Mouse (Mus musculus) spleen, adult 2 months (tissue): ENCODE measurements around the gene Serinc3. TPM values are rescaled to one million over a fixed set of nuclear protein-coding genes. Genes with fewer than 3 reads are reported as not detected.

ENCODE experiments used
- DNase-seq, 2 experiments: peaks; one replicate each; pipeline versions ENCODE4 v3.0.0 to v3.0.0-alpha.2; 2012 to 2021; ENCODE audit warnings: low spot score in 2 of 2, low read depth in 1 of 2
- H3K27ac ChIP-seq: fragments of 200-500 bp; 2 replicates; pipeline ENCODE4 v1.5.1; 2012; ENCODE audit warnings: low read length, inconsistent platforms; ENCODE audit not compliant: insufficient read depth
- H3K27me3 ChIP-seq: fragments of 200-500 bp; 2 replicates; pipeline ENCODE4 v1.6.1; 2012; ENCODE audit warnings: mild to moderate bottlenecking, moderate library complexity, low read length, inconsistent platforms; ENCODE audit not compliant: control insufficient read depth, insufficient read depth
- H3K36me3 ChIP-seq: fragments of 200-500 bp; 2 replicates; pipeline ENCODE4 v1.6.1; 2012; ENCODE audit warnings: mild to moderate bottlenecking, low read length, inconsistent platforms; ENCODE audit not compliant: control insufficient read depth, insufficient read depth
- H3K4me1 ChIP-seq: fragments of 200-500 bp; 2 replicates; pipeline ENCODE4 v1.6.1; 2011; ENCODE audit warnings: inconsistent platforms; ENCODE audit not compliant: control insufficient read depth, insufficient read depth, insufficient read length
- H3K4me3 ChIP-seq: fragments of 200-500 bp; 2 replicates; pipeline ENCODE4 v1.5.1; 2011; ENCODE audit warnings: mild to moderate bottlenecking, inconsistent platforms; ENCODE audit not compliant: insufficient read depth, insufficient read length; ENCODE audit errors: extremely low read depth
- CTCF ChIP-seq: fragments of 200-500 bp; IDR thresholded peaks from 2 replicates; pipeline ENCODE4 v1.5.1; 2011; ENCODE audit warnings: mild to moderate bottlenecking, inconsistent platforms; ENCODE audit not compliant: insufficient read depth, insufficient read length, insufficient replicate concordance; ENCODE audit errors: extremely low read depth
- POLR2A ChIP-seq: fragments of 200-500 bp; IDR thresholded peaks from 2 replicates; pipeline ENCODE4 v1.6.1; 2011; ENCODE audit warnings: low read depth, low read length, inconsistent platforms
- WGBS: fragments of 180-500 bp; shearing (Covaris S2); methylation state at CpG from one replicate; pipeline ENCODE4 v1.1.7; 2018; 5-methylcytosine and 5-hydroxymethylcytosine counted together
- polyA plus RNA-seq: library from polyadenylated mRNA; depleted of rRNA; stranded (reverse); fragments of >200 nt; gene quantifications from 2 replicates; pipeline ENCODE4 v1.2.3, GENCODE M21; 2012

Serinc3 gene
- polyA plus RNA-seq, 1 experiment: 443 TPM

DNA sequence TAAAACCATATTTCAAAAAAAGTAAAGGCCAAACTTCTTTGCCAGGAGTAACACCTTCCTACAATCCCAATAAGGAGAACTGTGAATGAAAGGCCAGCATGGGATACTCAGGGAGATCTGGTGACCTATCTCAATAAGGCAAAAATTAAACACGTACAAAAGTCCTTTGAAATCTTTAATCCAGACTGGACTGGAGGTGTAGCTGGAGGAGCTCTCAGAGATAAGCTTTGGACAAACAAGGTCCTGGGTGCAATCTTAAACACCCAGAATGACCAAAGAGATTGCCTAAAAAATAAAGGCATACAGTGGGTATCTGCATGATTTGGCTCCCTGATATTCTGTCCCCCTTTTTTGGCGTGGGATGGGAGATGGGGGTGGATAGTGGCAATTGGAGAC, 1.4 kb downstream of the Serinc3 start:
- peak overlapping the region; percentile 100 for H3K27ac ChIP-seq
- peaks cover 16% of the 10 kb centered on the region for H3K4me1 ChIP-seq
- peak overlapping the region; percentile 94 for H3K4me3 ChIP-seq
- no peak for TF ChIP-seq CTCF
- TF ChIP-seq POLR2A: no peak; the same call in 1 of the 2 replicates
- DNase-seq: no peak
- H3K36me3 ChIP-seq: peaks cover 24% of the 10 kb centered on the region
- no peaks in the 10 kb centered on the region for H3K27me3 ChIP-seq
- WGBS: 1% methylated on average over 2 of the region's 2 CpGs

GRCm38 (mm10) chr2:163642685-163643575, 2.0 kb downstream of the Serinc3 start:
- Histone ChIP-seq H3K27ac (peak overlapping the region; percentile 100), H3K4me3 (peak overlapping the region; percentile 94), H3K4me1 (peaks cover 18% of the 10 kb centered on the region), H3K36me3 (peaks cover 27% of the 10 kb centered on the region), H3K27me3 (no peaks in the 10 kb centered on the region)
- 4% methylated on average over 30 of the region's 30 CpGs for whole genome bisulfite sequencing
- TF ChIP-seq CTCF: no peak
- TF ChIP-seq POLR2A: peak; percentile 84
- DNase-seq: peak; percentile 78 to 92

- DNase-seq: no peak
- Histone ChIP-seq H3K27me3 (no peaks in the 10 kb centered on the region), H3K27ac (peak overlapping the region; percentile 91), H3K36me3 (peaks cover 35% of the 10 kb centered on the region), H3K4me3 (peak overlapping the region; percentile 24; the same call in 1 of the 2 replicates), H3K4me1 (peaks cover 20% of the 10 kb centered on the region)
- TF ChIP-seq POLR2A: no peak
- whole genome bisulfite sequencing: 23% methylated on average over 3 of the region's 3 CpGs
These were observed 3.2 kb downstream of the Serinc3 start for GRCm38 (mm10) chr2:163641681-163642080.

DNA sequence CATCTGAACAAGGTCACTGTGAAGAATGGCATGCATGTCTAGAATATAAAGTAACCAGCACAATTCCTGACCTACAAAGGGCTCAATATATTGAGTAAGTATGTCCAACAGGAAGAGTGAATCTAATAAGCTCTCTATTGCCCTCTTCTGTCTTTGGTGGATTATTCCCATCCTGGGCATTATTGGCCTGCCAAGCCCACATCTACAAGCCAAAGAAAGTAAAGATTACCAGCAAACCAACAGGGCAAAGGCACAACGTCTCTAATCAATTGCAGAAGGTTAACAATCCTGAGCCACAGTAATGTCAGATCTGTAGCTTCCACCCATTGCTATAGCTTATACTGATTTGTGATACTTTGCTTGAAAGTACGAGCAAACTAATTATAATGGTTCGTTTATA, 4.4 kb downstream of the Serinc3 start:
- no peak for DNase-seq
- Histone ChIP-seq H3K27me3 (no peaks in the 10 kb centered on the region), H3K36me3 (peaks cover 42% of the 10 kb centered on the region), H3K4me1 (peaks cover 19% of the 10 kb centered on the region), H3K27ac (peak overlapping the region; percentile 91), H3K4me3 (peak overlapping the region; percentile 16)
- TF ChIP-seq CTCF (no peak), POLR2A (no peak)
- WGBS: 31% methylated on average over 3 of the region's 3 CpGs

DNA sequence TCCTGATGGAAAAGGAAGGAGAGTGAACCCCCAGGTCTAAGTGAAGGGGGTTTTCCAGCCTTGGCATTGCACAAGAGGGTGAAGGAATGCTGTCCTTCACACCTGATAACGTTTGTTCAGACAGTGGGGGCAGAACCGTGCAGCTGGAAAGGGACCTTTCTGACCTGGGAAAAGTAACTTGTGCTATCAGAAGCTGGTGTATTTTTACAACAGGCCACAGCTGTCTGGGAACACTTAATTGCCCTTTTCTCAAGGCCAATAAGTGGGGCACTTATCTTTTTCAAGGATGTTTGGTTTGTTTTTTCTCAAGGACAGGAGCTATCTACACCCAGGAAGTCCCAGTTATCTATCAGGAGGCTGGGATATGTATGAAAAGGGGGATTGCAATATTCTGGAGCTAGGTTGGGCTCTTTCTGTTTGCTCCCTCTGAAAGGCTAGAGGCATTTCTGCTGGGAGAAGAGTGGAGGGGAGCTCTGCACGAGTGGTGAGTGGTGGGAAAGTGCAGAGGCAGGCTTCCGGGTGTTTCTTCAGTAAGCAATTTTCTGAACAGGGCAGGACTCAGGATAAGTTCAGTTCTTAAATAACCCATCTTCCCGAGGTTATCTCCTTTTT, 7.2 kb downstream of the Serinc3 start:
- Histone ChIP-seq H3K36me3 (peaks cover 49% of the 10 kb centered on the region), H3K27ac (peak overlapping the region; percentile 13), H3K4me3 (no peak overlapping the region), H3K27me3 (no peaks in the 10 kb centered on the region), H3K4me1 (peaks cover 19% of the 10 kb centered on the region)
- WGBS: 33% methylated on average over 5 of the region's 5 CpGs
- DNase-seq: no peak
- TF ChIP-seq POLR2A (no peak), CTCF (no peak)

GRCm38 (mm10) chr2:163636057-163636456, 8.9 kb downstream of the Serinc3 start:
- no peak for TF ChIP-seq POLR2A
- 77% methylated on average over 2 of the region's 2 CpGs for WGBS

GRCm38 (mm10) chr2:163634211-163634610, 10.7 kb downstream of the Serinc3 start:
- Histone ChIP-seq H3K4me3 (no peak overlapping the region), H3K27me3 (no peaks in the 10 kb centered on the region), H3K4me1 (peaks cover 12% of the 10 kb centered on the region), H3K27ac (no peak overlapping the region), H3K36me3 (peaks cover 66% of the 10 kb centered on the region)
- TF ChIP-seq CTCF (no peak), POLR2A (no peak)
- 84% methylated on average over 2 of the region's 2 CpGs for WGBS
- no peak for DNase-seq

More at GRCm38 (mm10) chr2:163636057-163636456, 8.9 kb downstream of the Serinc3 start:
- Histone ChIP-seq H3K27ac (no peak overlapping the region), H3K27me3 (no peaks in the 10 kb centered on the region), H3K36me3 (peaks cover 56% of the 10 kb centered on the region), H3K4me3 (no peak overlapping the region), H3K4me1 (peaks cover 17% of the 10 kb centered on the region)
- no peak for DNase-seq
